Mouse (Mus musculus) gastrocnemius, postnatal 10 days (tissue): ENCODE results near the gene Gabarapl2. TPM values are rescaled to one million over a fixed set of nuclear protein-coding genes. Genes with fewer than 3 reads are reported as not detected.

Source experiments
- DNase-seq: peaks from one replicate; pipeline ENCODE4 v3.0.0; 2021; ENCODE audit warnings: mixed read lengths
- long read RNA-seq, 2 experiments: library from polyadenylated mRNA; stranded (forward); transcript quantifications; one replicate each; pipeline ENCODE4 v2.0.0; 2021
- total RNA-seq, 2 experiments: library from RNA; stranded (reverse); gene quantifications; 2 replicates each; pipeline ENCODE4 v1.2.3; 2021

Gabarapl2 gene
- total RNA-seq, result 10 to 100 TPM; 74.8 to 81.4 TPM
- long read RNA-seq, experiment 1, transcript Gabarapl2-201 (4 exons, 1,677 nt), result major isoform, 71 of 73 reads
- long read RNA-seq, experiment 1, partial matches to known transcripts, result 1 of 73 reads
- long read RNA-seq, experiment 1, other reads (novel, unspliced or antisense), result 1 of 73 reads
- long read RNA-seq, experiment 2, transcript Gabarapl2-201 (4 exons, 1,677 nt), result major isoform, 65 of 67 reads
- long read RNA-seq, experiment 2, partial matches to known transcripts, result 1 of 67 reads
- long read RNA-seq, experiment 2, other reads (novel, unspliced or antisense), result 1 of 67 reads

DNA sequence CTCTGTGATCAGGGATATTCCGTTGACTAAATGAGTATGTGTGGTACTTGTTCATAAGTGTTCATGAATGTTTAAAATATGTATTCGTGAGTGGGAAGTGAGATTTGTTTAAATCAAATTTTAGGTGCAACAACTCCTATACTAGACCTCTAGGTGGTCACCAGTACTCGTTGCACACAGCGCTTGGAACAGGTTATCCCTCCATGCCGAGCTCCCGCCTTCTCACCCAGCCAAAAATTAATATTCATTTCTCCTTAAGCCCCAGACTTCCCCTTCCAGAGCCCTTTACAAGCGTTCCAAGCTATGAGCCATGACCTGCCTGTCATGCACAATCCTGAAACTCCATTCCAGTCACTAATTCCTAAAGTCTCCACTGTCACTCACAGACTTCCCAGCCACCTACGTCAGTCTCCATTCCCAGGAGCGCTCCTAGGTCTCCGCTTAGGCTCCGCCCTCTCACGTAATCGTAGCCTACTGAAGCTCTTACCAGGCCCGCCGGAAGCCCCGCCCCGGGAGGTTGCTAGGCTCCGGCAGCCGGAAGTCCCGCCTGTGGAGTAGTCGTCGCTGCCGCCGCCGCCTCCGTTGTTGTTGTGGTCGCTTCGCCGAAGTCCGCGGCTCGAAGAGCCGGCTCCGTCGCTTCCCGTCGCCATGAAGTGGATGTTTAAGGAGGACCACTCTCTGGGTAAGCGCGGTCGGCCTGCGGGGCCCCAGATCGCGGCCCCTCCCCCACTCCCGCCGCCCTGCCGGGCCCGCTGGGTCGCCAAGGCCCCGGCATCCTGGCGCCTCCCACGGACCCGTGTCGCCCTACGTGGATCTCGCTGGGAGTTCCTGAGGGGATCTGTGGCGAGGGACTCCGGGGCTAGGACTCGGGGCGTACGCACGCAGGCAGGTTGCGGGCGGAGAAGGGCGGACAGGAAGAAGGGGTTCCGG lies at the start of gene Gabarapl2:
TSS of gene Gabarapl2 (plus strand) at position 533 of the 930 bp plus-strand sequence.
- peak; percentile 95 for DNase-seq

DNA sequence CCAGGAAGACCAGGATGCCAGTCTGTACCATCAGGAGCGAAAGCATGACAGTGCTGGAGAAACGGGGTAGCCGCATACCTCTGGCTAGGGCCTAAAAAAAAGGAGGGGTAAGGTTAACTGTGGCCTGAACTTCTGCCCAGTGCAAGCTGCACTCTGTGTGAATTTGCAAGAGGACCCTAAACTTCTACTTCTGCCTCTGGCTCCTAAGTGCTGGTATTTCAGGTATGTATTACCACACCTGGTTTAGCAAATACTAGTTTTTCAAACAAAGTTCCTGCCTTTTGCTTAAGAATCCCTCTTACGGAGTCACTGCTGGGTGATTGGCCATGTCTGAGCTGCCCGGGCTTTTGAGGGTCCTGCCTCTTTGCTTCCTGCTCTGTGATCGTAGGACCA lies 49.6 kb upstream of the Gabarapl2 start:
- DNase-seq, result no peak

DNA sequence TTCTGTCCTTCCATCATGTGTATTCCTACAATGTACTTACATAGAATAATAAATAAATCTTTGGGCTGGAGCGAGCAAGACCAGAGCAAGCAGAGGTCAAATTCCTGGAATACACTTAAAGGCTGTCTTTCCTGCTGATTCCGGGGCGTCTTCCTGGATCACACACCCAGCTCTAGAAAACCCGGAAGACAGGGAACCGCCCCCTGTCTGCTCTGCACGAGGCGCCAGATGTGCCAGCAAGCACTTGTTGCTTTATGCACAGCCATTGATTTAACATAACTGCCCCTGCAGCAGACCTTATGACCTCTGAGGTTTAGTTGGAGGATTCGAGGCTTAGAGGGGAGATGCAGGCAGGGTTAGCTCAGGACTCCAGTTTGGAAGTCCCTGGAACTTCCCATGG lies 48.5 kb upstream of the Gabarapl2 start:
- DNase-seq, result no peak

DNA sequence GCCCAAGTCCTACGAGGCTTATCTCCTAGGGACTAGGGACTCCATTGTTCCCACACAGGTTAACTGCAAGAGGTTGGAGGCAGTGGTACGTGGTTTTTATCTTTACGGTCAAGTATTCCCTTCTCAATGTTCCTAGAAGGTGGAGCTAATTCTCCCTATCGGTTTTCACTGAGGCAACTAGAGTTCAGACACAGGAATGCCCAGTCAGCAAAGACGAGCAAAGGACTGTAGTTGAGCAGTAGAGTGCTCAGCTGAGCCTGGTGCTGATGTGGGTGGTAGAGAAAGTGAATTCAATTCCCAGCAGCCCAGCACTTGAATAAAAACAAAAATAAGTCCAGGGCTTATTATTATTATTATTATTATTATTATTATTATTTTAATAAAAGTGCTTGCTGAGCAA lies 47.9 kb upstream of the Gabarapl2 start:
- DNase-seq, result no peak

DNA sequence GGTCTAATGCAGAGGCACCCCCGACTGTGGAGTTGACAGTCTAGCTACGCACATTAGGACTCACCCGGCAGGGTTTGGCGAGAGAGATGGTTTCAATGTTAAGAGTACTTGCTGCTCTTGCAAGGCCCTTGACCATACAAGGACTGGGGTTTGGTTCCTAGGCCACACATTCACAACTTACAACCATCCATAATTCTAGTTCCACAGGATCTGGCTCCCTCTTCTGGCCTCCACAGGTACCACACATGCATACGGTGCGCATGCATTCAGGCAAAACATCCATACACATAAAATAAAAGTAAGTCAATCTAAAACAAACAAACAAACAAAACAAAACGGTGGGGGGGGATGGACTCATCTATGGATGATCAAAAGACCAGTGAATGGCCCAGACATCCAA lies 45.5 kb upstream of the Gabarapl2 start:
- DNase-seq, result no peak

DNA sequence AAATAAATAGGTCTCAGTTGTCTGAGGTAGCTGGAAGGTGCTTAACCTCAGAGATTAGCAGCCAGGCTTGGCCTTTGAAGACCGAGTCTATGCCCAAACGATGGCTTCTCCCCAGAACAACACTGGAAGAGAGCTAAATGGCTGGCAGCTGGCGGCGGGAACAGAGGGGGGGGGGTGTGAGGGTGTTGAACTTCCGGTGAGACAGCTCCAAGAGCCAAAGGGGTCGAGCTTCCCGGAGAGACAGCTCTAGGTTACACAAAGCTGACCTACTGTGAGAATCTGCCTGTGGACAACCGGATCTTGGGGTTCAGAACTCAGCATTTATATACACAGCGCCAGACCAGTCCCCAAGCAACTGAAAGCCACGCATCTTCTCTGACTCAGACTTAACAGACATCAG lies 41.9 kb upstream of the Gabarapl2 start:
- DNase-seq, result no peak

DNA sequence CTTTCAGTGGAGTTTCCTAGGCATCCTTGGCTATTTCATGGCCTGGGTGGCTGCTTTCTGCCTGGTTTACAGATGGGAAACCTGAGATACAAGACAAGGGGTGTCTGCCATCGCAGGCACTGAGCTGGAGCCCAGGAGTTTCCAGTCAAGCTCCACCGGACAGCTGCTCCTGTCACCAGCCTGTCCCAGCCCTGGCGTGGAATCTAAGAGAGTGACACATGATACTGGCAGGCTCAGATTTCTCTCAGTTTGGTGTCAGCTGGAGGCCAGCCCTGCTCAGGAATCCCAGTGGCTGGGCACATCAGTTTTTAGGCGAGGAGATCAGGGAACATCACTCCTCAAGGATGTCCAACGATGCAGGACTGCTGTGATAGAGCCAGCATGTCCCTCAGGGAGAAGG lies 38.4 kb upstream of the Gabarapl2 start:
- DNase-seq, result peak; percentile 63

DNA sequence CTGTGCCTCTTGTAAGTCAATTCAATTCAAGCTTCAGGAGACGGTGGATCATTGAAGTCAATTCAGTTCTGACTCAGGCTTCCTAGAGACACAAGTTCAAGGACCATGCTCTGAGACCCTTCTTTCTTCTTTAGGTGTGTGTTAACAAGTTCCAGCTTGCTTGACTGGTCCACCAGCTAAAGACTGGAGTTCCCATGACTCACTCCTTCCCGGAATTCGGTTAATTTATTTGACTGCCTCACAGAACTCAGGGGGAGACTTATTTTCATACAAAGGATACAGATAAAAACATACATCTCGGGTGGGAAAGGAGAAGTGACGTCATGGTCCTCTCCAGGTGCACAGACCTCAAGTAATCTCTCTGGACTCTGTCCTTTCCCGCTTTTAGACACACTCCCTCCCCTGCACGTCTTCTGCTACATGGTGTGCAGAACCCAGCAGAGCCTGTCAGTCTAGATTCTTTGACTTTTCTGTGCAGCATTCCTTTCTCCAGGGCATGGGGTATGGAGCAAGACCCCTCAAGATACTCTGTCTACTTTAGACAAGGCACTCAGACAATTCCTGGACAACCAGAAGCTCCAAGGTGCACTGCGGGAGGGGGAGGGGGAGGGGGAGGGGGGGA lies 34.9 kb upstream of the Gabarapl2 start:
- no peak for DNase-seq

DNA sequence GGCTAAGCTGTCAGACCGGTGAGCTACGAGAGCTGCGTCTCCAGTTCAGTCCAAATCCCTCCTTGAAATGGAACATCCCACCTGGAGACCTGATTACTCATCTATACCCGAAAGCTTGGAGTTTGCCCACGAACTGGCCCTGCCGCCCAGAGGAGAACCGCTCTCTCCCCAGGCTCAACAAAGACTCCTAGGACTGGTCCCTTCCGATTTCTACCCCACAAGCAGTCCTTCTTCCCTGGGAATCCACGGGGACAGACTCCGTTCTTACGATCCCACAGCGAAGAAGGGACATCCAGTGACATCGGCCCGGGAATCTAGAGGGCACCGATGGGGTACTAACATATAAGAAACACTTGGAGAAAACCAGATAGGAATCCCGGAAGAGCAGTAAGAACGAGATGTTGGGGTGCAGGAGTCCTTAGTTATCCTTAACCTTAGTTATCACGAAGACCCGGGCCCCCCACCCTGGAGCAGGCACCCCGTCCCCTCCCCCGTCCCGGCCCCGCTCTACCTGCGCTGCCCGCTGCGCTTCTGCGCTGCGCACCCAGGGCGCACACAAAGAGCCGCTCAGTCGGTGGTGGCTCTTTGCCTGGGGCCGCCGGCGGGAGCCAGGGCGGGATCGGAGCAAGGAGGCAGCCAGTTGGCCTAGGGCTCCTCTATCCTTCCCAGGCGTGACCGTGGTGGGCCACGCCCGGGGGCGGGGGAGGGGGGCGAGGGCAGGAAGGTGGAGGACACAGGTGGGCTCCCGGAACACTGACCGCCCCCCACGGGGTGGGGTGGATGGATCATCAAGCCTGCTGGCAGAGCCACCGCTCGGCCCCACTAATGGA lies 30.7 kb upstream of the Gabarapl2 start, which contains the start of gene Chst5:
TSS of gene Chst5 (minus strand) at position 827 of the 830 bp plus-strand sequence.
- DNase-seq, result peak; percentile 55

DNA sequence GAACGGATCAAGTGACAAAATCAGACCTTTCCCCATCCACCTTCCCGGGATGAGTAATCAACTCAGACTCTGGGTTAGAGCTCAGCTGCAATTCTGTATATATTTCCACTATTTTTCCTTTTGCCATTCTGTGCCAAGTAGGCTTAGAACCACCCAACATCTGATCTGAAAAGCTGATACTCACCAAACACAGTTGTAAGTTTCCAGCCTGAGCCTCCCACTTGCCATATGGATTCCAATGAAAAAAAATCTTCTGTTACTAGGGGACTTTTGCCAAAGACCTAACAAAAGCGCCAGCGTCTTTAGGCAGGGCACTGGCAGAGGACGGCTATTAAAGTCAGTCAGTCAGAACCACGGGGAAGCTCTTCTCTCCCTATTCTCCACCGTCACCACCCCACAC lies 28.9 kb upstream of the Gabarapl2 start:
- no peak for DNase-seq

DNA sequence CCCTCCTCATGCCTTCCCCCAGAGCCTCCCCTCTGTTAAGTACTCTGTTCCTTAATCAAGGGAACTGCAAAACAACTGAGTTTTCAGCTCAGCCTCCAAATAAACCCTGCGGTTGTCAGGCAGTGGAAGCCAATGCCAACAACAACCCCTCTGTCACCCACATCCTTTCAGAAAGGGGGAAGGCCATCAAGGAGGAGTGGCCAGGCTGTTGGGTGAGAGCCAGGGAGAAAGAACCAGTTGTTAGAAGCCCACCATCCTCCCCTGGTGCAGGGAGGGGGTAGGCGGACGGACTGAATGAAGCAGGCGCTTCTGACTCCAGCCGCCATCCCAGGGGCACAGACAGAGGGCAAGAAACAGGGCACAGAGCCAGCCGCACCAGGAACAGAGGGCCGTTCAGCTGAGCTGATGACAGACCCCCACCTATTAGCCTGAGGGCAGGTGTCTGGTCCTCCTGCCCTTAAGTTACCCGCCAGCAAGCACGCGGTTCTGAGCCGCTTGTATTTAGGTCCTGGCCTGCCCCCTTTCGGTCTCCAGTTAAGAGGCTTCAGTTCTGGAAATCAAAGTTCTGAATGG lies 27.6 kb upstream of the Gabarapl2 start:
- no peak for DNase-seq

DNA sequence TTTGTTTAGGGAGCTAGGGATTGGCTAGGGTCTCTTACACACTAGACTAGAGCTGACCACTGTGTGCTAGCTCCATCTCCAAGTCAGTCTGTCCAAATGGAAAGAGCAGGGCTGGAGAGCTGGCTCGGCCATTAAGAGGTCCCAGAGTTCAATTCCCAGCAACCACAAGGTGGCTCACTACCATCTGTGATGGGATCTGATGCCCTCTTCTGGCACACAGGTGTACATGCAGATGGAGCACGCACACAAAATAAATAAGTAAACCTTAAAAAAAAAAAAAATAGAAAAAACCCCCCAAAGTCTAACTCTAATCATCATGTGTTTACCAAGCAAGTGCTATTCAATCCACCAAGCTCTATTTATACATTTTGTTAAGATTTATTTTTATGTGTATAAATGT lies 20.8 kb upstream of the Gabarapl2 start:
- DNase-seq, result no peak

DNA sequence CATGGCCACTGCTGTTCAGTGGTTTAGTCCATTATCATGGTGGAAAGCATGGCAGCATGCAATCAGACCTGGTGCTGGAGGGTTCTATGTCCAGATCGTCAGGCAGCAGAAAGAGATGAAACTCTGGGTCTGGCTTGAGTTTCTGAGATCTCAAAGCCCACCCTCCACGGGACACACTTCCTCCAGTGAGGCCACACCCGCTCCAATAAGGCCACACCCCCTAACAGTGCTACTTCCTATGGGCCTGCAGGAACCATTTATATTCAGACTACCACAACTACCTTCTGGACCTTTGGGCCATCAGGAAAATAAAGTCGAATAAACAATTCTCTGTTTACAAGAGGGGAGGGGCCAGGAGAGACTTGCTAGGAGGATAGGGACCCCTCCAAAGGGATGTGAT lies 19.5 kb upstream of the Gabarapl2 start:
- no peak for DNase-seq

DNA sequence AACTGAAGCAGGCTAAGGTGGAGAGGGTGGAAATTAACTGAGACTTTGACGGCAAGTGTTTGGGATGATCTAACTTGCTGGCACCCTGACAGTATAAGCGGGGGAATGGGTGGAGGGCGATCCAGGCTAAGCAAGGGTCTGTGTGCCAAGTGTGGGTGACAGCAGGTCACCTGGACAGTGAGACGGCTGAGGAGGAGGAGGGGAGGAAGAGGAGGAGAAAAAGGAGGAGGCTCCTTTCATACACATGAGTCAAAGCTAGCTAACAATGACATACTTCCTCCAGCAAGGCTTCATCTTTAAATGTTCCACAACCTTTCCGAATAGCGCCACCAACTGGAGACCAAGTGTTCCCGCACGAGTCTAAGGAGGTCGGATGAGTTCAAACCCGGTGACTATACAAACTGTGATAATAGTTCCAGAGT lies 17.1 kb upstream of the Gabarapl2 start:
- DNase-seq, result peak; percentile 63

DNA sequence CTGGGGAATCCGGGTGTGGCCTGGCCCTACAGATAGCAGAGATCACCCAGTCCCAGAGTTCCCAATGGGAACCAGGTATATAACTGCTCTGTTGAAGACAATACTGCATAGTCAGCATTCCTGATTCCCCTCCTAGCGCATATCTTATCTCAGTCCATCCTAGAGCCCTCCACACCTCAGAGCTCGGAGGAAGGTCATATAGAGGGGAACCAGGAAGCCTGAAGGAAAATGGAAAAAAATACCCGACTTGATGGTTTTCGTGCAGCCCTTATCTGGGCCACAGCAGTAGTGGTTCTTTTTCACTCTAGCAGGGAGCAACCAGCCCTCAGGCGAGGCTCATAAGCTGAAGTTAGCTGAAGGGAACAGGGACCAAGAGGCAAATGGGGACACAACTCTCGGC lies 15.5 kb upstream of the Gabarapl2 start:
- no peak for DNase-seq

DNA sequence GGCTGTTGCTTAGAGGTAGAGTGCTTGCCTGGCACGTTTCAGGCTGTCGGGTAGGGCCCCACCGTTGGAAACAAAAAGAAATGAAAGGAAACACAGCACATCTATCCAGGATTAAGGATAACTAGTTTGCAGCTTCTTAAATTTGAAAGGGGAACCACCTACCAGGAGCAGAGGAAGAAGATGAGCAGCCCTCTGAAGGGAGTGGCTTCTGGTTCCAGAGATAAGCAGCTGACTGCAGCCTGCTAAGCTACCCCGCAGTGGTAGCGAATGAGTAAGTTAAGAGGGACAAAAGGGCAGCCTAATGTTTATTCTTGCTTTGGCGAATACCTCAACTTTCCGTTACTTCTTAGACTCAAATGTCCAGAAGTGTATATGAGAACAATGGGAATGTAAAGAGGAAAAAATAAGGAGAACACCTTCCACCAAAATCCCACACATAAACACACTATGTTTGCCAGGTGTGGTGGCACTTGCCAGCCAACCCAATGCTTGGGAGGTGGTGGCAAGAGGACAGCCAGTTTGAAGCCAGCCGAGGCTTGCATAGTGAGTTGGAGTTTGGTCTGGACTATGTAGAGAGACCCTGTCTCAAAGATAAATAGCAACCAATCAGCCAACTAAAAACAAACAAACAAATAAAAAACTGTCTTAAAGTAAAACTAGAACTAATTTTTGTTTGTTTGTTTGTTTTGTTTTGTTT lies 10.7 kb upstream of the Gabarapl2 start:
- no peak for DNase-seq

DNA sequence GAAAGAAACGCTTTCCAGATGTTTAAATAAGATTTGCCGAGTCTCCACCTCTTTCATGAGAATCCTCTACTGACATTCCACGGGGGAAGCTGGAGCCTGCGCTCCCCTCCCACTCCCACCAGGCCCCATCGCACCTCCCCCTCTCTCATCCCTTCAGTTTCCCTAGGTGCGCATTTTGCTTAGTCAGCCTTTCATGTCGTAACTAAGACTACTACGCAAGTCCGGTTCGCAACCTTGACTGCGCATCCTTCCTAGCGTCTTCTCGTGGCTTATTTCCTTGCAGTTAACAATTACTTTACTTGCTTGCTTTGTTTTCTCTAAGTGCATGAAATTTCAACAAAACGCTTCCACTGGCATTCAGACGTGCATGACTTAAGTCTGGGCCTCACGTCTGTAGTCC lies 8.8 kb upstream of the Gabarapl2 start:
- no peak for DNase-seq

DNA sequence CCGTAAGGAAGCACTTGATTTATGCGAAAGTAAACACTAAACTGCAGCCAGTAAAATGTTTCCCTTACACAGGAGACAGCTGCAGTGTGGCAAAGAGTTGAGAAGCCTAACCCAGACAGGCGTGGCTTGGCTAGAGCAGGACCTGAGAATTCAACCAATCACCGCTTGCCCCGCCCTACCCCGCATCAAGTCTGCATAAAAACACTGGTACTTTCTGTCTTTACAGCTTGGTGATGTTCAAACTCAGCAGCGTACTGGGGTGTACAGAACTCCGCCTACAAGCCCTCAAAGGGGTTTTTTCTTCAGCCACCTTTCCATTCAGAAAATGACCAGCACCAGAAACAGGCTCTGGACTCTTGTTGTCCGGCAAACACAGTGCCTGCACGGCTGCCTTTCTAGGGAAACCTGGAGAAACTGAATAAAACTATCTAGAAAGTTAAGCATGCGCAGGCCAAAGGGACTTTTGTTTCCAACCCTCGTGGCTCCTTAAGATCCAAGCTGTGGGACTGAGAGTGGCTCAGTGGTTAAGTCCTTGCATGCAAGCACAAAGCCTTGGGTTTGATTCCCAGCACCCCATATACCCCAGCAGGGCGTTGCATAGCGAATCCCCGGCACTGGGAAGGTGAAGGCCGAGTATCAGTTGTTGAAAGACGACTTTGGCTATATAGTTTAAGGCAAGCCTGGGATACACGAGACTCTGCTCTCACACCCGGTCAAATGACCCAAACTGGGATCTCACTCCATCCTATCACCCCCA lies 7.7 kb upstream of the Gabarapl2 start:
- peak; percentile 58 for DNase-seq

DNA sequence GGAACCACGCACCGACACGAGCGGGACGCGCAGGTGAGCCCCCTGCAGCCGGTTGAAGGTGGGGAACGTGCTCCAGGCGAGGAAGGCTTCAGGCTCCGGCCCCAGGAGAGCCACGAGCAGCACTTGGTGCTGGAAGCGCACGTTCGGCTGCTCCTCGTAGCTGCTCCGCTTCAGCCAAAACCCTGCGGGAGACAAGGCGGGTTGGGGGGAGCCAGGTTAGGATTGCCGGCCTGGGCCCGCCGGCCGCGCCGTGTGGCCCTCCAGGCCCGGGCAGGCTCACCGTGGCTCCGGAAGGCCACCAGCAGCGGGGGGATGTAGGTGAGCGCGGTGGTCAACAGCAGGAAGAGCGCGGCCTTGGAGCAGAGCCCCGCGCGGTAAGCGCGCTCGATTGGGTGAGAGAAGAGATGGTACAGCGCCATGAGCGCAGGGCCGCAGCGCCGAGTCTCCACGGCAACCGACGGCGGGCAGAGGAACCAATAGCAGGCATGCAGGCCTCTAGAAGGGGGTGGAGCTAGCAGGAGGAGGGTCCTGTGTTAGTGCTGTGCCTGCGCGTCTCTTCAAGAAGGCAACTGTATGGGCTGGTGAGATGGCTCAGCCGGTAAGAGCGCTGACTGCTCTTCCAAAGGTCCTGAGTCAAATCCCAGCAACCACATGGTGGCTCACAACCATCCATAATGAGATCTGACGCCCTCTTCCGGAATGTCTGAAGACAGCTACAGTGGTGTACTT lies 7.0 kb upstream of the Gabarapl2 start, which contains the start of gene Tmem231:
TSS of gene Tmem231 (minus strand) at position 534 of the 729 bp plus-strand sequence.
- DNase-seq, result peak; percentile 78
